Mouse (Mus musculus) neural tube, embryonic 14.5 days (tissue): ENCODE results near the gene Ubl7. TPM values are rescaled to one million over a fixed set of nuclear protein-coding genes. Genes with fewer than 3 reads are reported as not detected.

Experiments
- ATAC-seq: fragments of 200-750 bp; cut with Nextera tagmentation; 2 replicates; pipeline ENCODE4 v1.8.0; 2017; ENCODE audit warnings: low read depth, mild to moderate bottlenecking, moderate TSS enrichment, moderate library complexity
- H3K27ac ChIP-seq: fragments of 300-500 bp; sonication (generic); 2 replicates; pipeline ENCODE4 v1.5.1; 2014; ENCODE audit warnings: low read depth, mild to moderate bottlenecking, control low read depth, low read length, moderate library complexity, mixed read lengths
- H3K27me3 ChIP-seq: fragments of 300-500 bp; sonication (generic); 2 replicates; pipeline ENCODE4 v1.6.1; 2014; ENCODE audit warnings: low read length; ENCODE audit not compliant: control insufficient read depth, insufficient read depth
- H3K36me3 ChIP-seq: fragments of 300-500 bp; sonication (generic); 2 replicates; pipeline ENCODE4 v1.6.1; 2014; ENCODE audit warnings: low read length, mixed read lengths; ENCODE audit not compliant: control insufficient read depth, insufficient read depth
- H3K4me1 ChIP-seq: fragments of 300-500 bp; sonication (generic); 2 replicates; pipeline ENCODE4 v1.6.1; 2014; ENCODE audit warnings: low read length; ENCODE audit not compliant: control insufficient read depth, insufficient read depth
- H3K4me2 ChIP-seq: fragments of 300-500 bp; sonication (generic); 2 replicates; pipeline ENCODE4 v1.6.1; 2014; ENCODE audit warnings: mild to moderate bottlenecking, low read depth, low read length, control low read depth
- H3K4me3 ChIP-seq: fragments of 300-500 bp; sonication (generic); 2 replicates; pipeline ENCODE4 v1.5.1; 2014; ENCODE audit warnings: low read depth, low read length, control low read depth, mixed read lengths
- H3K9ac ChIP-seq: fragments of 300-500 bp; sonication (generic); replicated peaks from 2 replicates; pipeline ENCODE4 v1.6.1; 2014; ENCODE audit warnings: low read depth, mild to moderate bottlenecking, control low read depth, low read length, mixed read lengths
- H3K9me3 ChIP-seq: fragments of 300-500 bp; sonication (generic); 2 replicates; pipeline ENCODE4 v1.6.1; 2016; ENCODE audit warnings: low read length; ENCODE audit not compliant: control insufficient read depth
- WGBS: fragments of 180-500 bp; shearing (Covaris S2); extraction: QIAGEN DNeasy Blood & Tissue Kit; methylation state at CpG from one replicate; pipeline ENCODE4 v1.1.7; 2014; 5-methylcytosine and 5-hydroxymethylcytosine counted together
- polyA plus RNA-seq: library from polyadenylated mRNA; unstranded; fragments of >200 nt; fragmentation: Nextera tagmentation; extraction: Ambion mirVana; gene quantifications from 2 replicates; pipeline ENCODE4 v1.2.1, GENCODE M21; 2014

Gene Ubl7
- polyA plus RNA-seq, 1 experiment from 2014 or later: 164 TPM

- 51% methylated on average over 8 of the region's 8 CpGs for WGBS
- no peak overlapping the region for H3K4me3 ChIP-seq
- H3K9me3 ChIP-seq: no peaks in the 10 kb centered on the region
- H3K27ac ChIP-seq: no peak overlapping the region
- peaks cover 11% of the 10 kb centered on the region; the same call in 1 of the 2 replicates for H3K4me1 ChIP-seq
- no peak overlapping the region for H3K9ac ChIP-seq
- ATAC-seq: no peak
- H3K27me3 ChIP-seq: no peaks in the 10 kb centered on the region
- H3K36me3 ChIP-seq: no peaks in the 10 kb centered on the region
- H3K4me2 ChIP-seq: no peak overlapping the region
These were observed 39.1 kb downstream of the Ubl7 start for GRCm38 (mm10) chr9:57949879-57950278.

GRCm38 (mm10) chr9:57950519-57950918 lies 39.7 kb downstream of the Ubl7 start:
- Histone ChIP-seq H3K9ac (no peak overlapping the region), H3K27me3 (no peaks in the 10 kb centered on the region), H3K4me3 (no peak overlapping the region), H3K4me2 (no peak overlapping the region), H3K36me3 (no peaks in the 10 kb centered on the region), H3K4me1 (peaks cover 11% of the 10 kb centered on the region; the same call in 1 of the 2 replicates), H3K27ac (no peak overlapping the region), H3K9me3 (no peaks in the 10 kb centered on the region)
- 37% methylated on average over 9 of the region's 9 CpGs for WGBS
- no peak for ATAC-seq

- H3K9ac ChIP-seq: no peak overlapping the region
- ATAC-seq: no peak
- H3K36me3 ChIP-seq: peaks cover 3% of the 10 kb centered on the region; the same call in 1 of the 2 replicates
- H3K27ac ChIP-seq: no peak overlapping the region
- H3K9me3 ChIP-seq: no peaks in the 10 kb centered on the region
- whole genome bisulfite sequencing: 69% methylated on average over 6 of the region's 6 CpGs
- H3K4me3 ChIP-seq: no peak overlapping the region
- H3K27me3 ChIP-seq: no peaks in the 10 kb centered on the region
- no peak overlapping the region for H3K4me2 ChIP-seq
- H3K4me1 ChIP-seq: peaks cover 6% of the 10 kb centered on the region; the same call in 1 of the 2 replicates
These were observed 41.2 kb downstream of the Ubl7 start for GRCm38 (mm10) chr9:57951993-57952392.

DNA sequence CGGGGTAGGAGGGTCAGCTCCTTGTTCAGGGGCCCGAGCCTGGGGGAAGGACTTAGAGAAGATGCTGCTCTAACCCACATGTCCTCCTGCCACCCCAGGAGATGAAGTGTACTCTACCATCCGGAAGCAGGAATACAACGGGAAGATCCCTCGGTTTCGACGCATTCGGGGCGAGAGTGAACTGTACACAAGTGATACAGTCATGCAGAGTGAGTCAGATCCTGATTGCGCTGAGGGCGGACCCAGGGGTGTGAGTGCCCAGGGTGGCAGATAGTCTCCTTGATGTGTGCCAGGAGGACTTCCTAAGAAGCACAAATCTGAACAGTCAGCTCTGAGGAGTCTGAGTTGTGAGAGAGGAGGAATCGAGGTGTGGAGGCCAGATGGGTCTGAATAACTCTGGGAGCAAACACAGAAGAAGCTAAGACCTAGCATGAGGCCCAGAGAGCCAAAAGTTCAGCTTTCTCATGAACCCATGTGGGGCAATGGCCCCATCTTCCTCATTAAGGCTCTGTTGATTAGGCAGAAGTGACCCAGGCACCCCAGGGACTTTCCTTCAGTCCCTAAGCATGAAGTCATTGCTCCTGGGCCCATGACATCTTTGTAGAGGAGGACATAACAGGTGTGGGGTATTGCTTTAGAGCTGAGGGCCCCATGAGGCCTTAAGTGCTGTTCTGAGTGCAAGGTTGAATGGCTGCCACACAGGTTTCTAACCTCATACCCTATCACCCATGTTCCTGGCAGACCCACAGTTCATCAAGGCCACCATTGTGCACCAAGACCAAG lies 44.4 kb downstream of the Ubl7 start:
- Histone ChIP-seq H3K4me2 (no peak overlapping the region), H3K9ac (no peak overlapping the region), H3K27me3 (no peaks in the 10 kb centered on the region), H3K4me1 (peaks cover 6% of the 10 kb centered on the region; the same call in 1 of the 2 replicates), H3K27ac (no peak overlapping the region), H3K36me3 (peaks cover 11% of the 10 kb centered on the region; the same call in 1 of the 2 replicates), H3K9me3 (no peaks in the 10 kb centered on the region), H3K4me3 (no peak overlapping the region)
- no peak for ATAC-seq
- WGBS: 91% methylated on average over 12 of the region's 12 CpGs

DNA sequence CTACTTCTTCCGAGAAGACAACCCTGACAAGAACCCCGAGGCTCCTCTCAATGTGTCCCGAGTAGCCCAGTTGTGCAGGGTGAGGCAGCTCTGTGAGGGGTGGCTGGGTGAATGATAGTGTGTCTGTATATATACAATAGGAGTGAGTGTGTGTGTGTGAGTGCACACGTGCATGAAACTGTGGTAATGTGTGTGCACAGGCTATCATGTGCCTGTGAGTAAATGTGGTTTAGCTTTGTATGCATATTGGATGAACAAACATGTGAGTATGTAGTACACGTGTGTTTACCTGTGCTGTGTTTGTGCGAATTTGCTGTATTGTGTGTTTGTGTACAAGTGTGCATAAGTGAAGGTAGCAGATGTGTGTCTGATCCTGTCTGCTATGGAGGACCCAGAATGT lies 45.0 kb downstream of the Ubl7 start:
- Histone ChIP-seq H3K27ac (no peak overlapping the region), H3K4me2 (no peak overlapping the region), H3K9me3 (no peaks in the 10 kb centered on the region), H3K4me1 (peaks cover 2% of the 10 kb centered on the region; the same call in 1 of the 2 replicates), H3K9ac (no peak overlapping the region), H3K27me3 (no peaks in the 10 kb centered on the region), H3K36me3 (peaks cover 18% of the 10 kb centered on the region), H3K4me3 (no peak overlapping the region)
- WGBS: 92% methylated on average over 6 of the region's 6 CpGs
- ATAC-seq: no peak

- 89% methylated on average over 9 of the region's 9 CpGs for WGBS
- H3K36me3 ChIP-seq: peaks cover 22% of the 10 kb centered on the region
These were observed 45.5 kb downstream of the Ubl7 start for GRCm38 (mm10) chr9:57956196-57956837.

DNA sequence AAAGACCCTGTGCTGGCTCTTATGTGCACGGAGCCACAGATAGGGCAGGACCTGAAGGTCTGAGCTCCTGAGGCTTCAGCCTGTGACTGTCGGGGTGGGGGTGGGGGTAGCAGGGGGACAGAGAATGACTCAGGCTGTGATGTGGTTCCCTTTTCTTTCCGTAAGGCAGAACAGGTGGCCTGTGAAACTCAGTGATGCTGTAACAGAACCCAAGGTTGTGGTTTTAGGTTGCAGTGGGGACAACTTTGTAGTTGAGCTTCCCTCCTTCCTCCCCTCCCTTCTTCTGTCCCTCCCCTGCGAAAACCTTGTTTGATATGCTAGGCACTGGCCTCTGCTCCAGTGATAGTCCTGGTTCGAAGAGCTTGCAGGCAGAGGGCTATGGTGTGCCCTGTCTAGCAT lies 46.1 kb downstream of the Ubl7 start:
- 85% methylated on average over 5 of the region's 5 CpGs for WGBS
- Histone ChIP-seq H3K27me3 (no peaks in the 10 kb centered on the region), H3K9me3 (no peaks in the 10 kb centered on the region), H3K9ac (no peak overlapping the region), H3K27ac (no peak overlapping the region), H3K36me3 (peaks cover 27% of the 10 kb centered on the region), H3K4me2 (no peak overlapping the region), H3K4me1 (no peaks in the 10 kb centered on the region), H3K4me3 (no peak overlapping the region)
- no peak for ATAC-seq

More at GRCm38 (mm10) chr9:57956196-57956837, 45.5 kb downstream of the Ubl7 start:
- H3K27ac ChIP-seq: no peak overlapping the region
- no peak overlapping the region for H3K4me2 ChIP-seq
- no peaks in the 10 kb centered on the region for H3K4me1 ChIP-seq
- ATAC-seq: no peak
- H3K27me3 ChIP-seq: no peaks in the 10 kb centered on the region
- no peak overlapping the region for H3K4me3 ChIP-seq
- no peak overlapping the region for H3K9ac ChIP-seq
- no peaks in the 10 kb centered on the region for H3K9me3 ChIP-seq

- Histone ChIP-seq H3K27me3 (no peaks in the 10 kb centered on the region), H3K4me1 (no peaks in the 10 kb centered on the region), H3K9me3 (no peaks in the 10 kb centered on the region), H3K27ac (no peak overlapping the region), H3K36me3 (peaks cover 28% of the 10 kb centered on the region), H3K4me2 (no peak overlapping the region), H3K9ac (no peak overlapping the region), H3K4me3 (no peak overlapping the region)
- no peak for ATAC-seq
- WGBS: 90% methylated on average over 1 of the region's 1 CpGs
These were observed 47.8 kb downstream of the Ubl7 start for GRCm38 (mm10) chr9:57958615-57959014.

DNA sequence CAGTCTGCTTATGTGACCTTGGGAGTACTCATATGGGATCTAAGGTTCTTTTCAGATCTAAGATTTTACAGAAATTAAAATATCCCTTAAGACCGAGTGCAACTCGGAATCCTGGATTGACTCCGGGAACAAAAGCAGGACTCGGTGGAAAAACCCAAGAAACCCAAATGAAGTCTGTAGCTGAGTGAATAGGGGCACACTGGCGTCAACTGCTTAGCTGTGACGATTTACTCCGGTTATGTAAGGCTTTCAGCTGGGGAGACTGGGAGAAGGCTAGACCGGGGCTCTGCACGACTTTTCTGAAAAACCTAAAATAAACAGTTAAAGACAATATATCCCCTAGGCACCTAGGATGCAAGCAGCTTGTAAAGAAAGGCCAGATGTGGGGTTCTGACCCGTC lies 48.6 kb downstream of the Ubl7 start:
- ATAC-seq: no peak
- Histone ChIP-seq H3K4me2 (no peak overlapping the region), H3K36me3 (peaks cover 28% of the 10 kb centered on the region), H3K27me3 (no peaks in the 10 kb centered on the region), H3K27ac (no peak overlapping the region), H3K4me1 (no peaks in the 10 kb centered on the region), H3K9me3 (no peaks in the 10 kb centered on the region), H3K9ac (no peak overlapping the region), H3K4me3 (no peak overlapping the region)
- WGBS: 78% methylated on average over 10 of the region's 10 CpGs
